Mouse (Mus musculus) brain, embryonic 14.5 days (tissue): ENCODE data around the gene Aif1.

Experiments
- CTCF ChIP-seq: fragments of 200-500 bp; IDR thresholded peaks from 2 replicates; pipeline ENCODE4 v1.5.1; 2012; ENCODE audit warnings: inconsistent platforms, mild to moderate bottlenecking, moderate library complexity, borderline replicate concordance; ENCODE audit not compliant: insufficient read depth, insufficient read length; ENCODE audit errors: extremely low read depth
- POLR2A ChIP-seq: fragments of 200-500 bp; IDR thresholded peaks from 2 replicates; pipeline ENCODE4 v1.6.1; 2012; ENCODE audit warnings: mild to moderate bottlenecking, inconsistent platforms, borderline replicate concordance; ENCODE audit not compliant: poor library complexity, insufficient read depth, insufficient read length, severe bottlenecking; ENCODE audit errors: extremely low read depth

DNA sequence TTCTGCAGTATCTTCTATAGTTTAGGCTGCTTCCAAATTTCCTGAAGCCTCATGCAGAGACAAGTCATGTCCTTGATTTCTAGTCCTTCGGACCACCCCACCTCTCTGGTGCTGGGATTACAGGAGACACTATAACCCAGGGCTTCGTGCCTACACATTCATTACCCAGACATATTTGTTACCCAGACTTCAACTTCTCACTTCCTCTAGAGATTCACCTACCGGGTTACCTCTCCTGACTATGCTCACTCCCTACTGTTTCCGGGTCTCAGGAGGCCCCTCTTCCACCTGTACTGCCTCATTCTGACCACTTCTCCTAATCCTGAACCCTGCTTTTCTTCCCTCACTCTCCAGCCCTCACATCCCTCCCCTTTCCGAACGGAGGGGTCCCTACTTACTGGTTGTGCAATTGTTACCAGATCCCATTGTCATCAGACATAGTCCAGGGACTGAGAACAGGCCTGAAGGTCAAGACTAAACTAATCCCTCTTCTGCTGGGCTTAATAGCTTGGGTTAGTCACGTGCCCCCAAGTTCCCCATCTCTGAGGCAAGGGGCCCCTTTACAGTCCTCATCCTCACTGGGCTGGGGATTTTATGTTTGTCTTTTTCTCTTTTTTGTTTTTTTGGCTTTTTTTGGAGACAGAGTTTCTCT is 12.2 kb upstream of the Aif1 start, which contains the start of gene Lst1:
- TF ChIP-seq CTCF (no peak), POLR2A (no peak)
